Mouse (Mus musculus) myocyte (in vitro differentiated cells): ENCODE data around the gene Defb25. TPM values are rescaled to one million over a fixed set of nuclear protein-coding genes. Genes with fewer than 3 reads are reported as not detected.
"Not testable (repeated sequence)": the region's sequence is repeated elsewhere in the genome, so short reads cannot be mapped to it uniquely, and the experiment has no call there.

ENCODE experiments used
- H3K27me3 ChIP-seq: one replicate; pipeline ENCODE4 v1.6.1; 2011; ENCODE audit not compliant: control insufficient read depth, insufficient read depth, insufficient read length
- H3K36me3 ChIP-seq: one replicate; pipeline ENCODE4 v1.6.1; 2011; ENCODE audit not compliant: control insufficient read depth, insufficient read depth
- H3K4me2 ChIP-seq: one replicate; pipeline ENCODE4 v1.6.1; 2011; ENCODE audit warnings: low read depth, control low read depth
- H3K4me3 ChIP-seq: one replicate; pipeline ENCODE4 v1.5.1; 2011; ENCODE audit warnings: mild to moderate bottlenecking, control low read depth, moderate library complexity
- H3K79me2 ChIP-seq: one replicate; pipeline ENCODE4 v1.6.1; 2011; ENCODE audit not compliant: control insufficient read depth, insufficient read depth
- H3ac ChIP-seq: one replicate; pipeline ENCODE4 v1.6.1; 2011; ENCODE audit not compliant: control insufficient read depth, insufficient read length
- CEBPB ChIP-seq: IDR thresholded peaks from 2 replicates; pipeline ENCODE4 v1.6.1; 2011; ENCODE audit warnings: mild to moderate bottlenecking, moderate library complexity; ENCODE audit not compliant: poor library complexity, insufficient read depth, severe bottlenecking
- E2F4 ChIP-seq: IDR thresholded peaks from one replicate; pipeline ENCODE4 v1.6.1; 2011; ENCODE audit warnings: mild to moderate bottlenecking, control low read depth, moderate library complexity; ENCODE audit not compliant: insufficient read depth
- MAX ChIP-seq: IDR thresholded peaks from one replicate; pipeline ENCODE4 v1.6.1; 2011; ENCODE audit warnings: low read depth, mild to moderate bottlenecking, control low read depth
- MYOD1 ChIP-seq, 3 experiments: IDR thresholded peaks; one replicate each; pipeline ENCODE4 v1.6.1; 2011; ENCODE audit warnings: control low read depth in 2 of 3, low read depth in 2 of 3, mild to moderate bottlenecking in 2 of 3, moderate library complexity in 1 of 3; ENCODE audit not compliant: insufficient read length in 2 of 3, control insufficient read depth in 1 of 3
- MYOG ChIP-seq, 3 experiments: IDR thresholded peaks; one replicate each; pipeline ENCODE4 v1.6.1; 2011; ENCODE audit warnings: control low read depth in 2 of 3, low read depth in 2 of 3, mild to moderate bottlenecking in 2 of 3; ENCODE audit not compliant: insufficient read length in 2 of 3, control insufficient read depth in 1 of 3, insufficient read depth in 1 of 3
- POLR2A ChIP-seq: IDR thresholded peaks from one replicate; pipeline ENCODE4 v1.6.1; 2011; ENCODE audit warnings: low read depth, mild to moderate bottlenecking, control low read depth, moderate library complexity; ENCODE audit not compliant: insufficient read length
- POLR2AphosphoS2 ChIP-seq: IDR thresholded peaks from one replicate; pipeline ENCODE4 v1.6.1; 2011; ENCODE audit warnings: low read depth, control low read depth; ENCODE audit not compliant: insufficient read length
- REST ChIP-seq: IDR thresholded peaks from one replicate; pipeline ENCODE4 v1.6.1; 2011; ENCODE audit warnings: mild to moderate bottlenecking, control low read depth, moderate library complexity; ENCODE audit not compliant: insufficient read depth, insufficient read length
- SRF ChIP-seq: IDR thresholded peaks from one replicate; pipeline ENCODE4 v1.6.1; 2011; ENCODE audit warnings: low read depth; ENCODE audit not compliant: control insufficient read depth, insufficient read length
- TCF12 ChIP-seq: IDR thresholded peaks from one replicate; pipeline ENCODE4 v1.6.1; 2011; ENCODE audit warnings: mild to moderate bottlenecking, control low read depth; ENCODE audit not compliant: poor library complexity, insufficient read depth, severe bottlenecking
- TCF3 ChIP-seq: IDR thresholded peaks from one replicate; pipeline ENCODE4 v1.6.1; 2011; ENCODE audit warnings: low read depth, control low read depth; ENCODE audit not compliant: insufficient read length
- USF1 ChIP-seq: IDR thresholded peaks from one replicate; pipeline ENCODE4 v1.6.1; 2011; ENCODE audit warnings: low read depth, mild to moderate bottlenecking, control low read depth, moderate library complexity
- polyA plus RNA-seq: library from polyadenylated mRNA; unstranded; fragments of >200 nt; fragmentation: generic; extraction: Trizol; gene quantifications from one replicate; pipeline ENCODE4 v1.2.1, GENCODE M21; 2012; ENCODE audit warnings: missing spikeins

Gene Defb25
- polyA plus RNA-seq, 1 experiment: 8.8 TPM

DNA sequence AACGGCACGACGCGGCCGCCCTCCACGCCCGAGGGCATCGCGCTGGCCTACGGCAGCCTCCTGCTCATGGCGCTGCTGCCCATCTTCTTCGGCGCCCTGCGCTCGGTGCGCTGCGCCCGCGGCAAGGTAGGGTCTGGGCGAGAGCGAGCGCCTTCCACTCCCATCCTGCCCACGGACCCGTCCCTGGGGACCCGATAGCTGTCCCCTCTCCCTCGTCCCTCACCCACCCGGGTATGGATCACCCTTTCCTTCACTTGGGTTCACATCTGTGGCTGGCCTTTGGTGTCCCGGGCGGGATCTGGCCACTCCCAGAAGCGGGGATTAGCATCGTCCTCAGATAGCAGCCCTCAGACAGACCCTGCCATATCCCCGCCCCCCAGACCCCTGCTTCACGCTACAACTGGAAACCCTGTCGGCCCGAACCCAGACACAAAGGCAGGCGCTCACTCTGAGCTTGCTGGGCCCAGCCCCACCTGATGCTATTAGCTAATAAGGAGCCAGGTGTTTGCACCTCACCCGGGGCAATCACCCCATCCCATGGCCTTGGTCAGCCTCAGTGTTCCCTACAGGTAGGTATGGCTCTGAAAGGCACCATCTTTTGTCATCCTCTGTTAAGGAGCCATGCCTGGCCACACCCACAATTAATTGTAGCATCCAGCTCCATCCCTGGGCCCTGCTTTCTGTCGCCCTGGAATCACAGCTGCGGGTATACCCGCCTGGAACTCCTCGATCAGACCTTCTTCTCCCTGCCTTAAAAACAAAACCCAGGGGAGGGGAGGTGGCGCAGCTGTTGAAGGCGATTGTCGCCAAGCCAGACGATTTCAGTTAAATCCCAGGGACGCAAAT is 47.0 kb upstream of the Defb25 start:
- H3ac ChIP-seq: peak overlapping the region; percentile 88
- TF ChIP-seq CEBPB (no peak), USF1 (no peak), MYOD1 (IDR thresholded peaks at IDR 0.05; ENCODE audit: control insufficient read depth in 1 of 3, insufficient read length in 2 of 3, low read depth in 2 of 3) (peak in 2 of 3 experiments; percentile 36 to 76), SRF (peak; percentile 3), REST (no peak), POLR2AphosphoS2 (no peak), E2F4 (no peak), TCF3 (no peak), POLR2A (no peak), MAX (no peak), MYOG (IDR thresholded peaks at IDR 0.05; ENCODE audit: control insufficient read depth in 1 of 3, insufficient read depth in 1 of 3, insufficient read length in 2 of 3, low read depth in 2 of 3) (peak; percentile 7 to 79 (median 29)), TCF12 (peak; percentile 27)
- H3K4me2 ChIP-seq: peak overlapping the region; percentile 97
- H3K27me3 ChIP-seq: no peaks in the 10 kb centered on the region
- peaks cover 52% of the 10 kb centered on the region for H3K79me2 ChIP-seq
- peak overlapping the region; percentile 90 for H3K4me3 ChIP-seq
- no peaks in the 10 kb centered on the region for H3K36me3 ChIP-seq

DNA sequence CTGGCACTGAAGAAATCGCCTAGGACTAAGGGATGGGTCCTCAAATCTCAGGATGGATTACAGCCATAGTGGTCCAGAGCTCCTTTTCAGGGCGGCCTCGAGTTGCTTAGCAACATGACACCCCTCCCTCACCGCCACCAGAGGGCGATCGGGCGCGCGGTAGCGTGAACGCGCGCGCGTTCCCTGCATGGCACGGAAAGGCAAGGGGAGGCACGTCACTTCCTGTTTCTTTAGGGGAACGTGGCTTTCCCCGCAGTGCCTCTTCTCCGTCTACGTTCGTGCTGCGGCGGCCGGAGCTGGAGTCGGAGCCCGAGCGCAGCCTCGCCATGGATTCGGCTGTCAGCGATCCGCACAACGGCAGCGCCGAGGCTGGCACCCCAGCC is 46.4 kb upstream of the Defb25 start, which contains the start of gene H13:
Gene H13 (plus strand): TSS at position 206 of the 383 bp plus-strand sequence.
- Histone ChIP-seq H3K4me3 (peak within 1 kb of the TSS; percentile 90), H3K27me3 (no peaks in the 10 kb centered on the region), H3ac (peak within 1 kb of the TSS; percentile 88), H3K4me2 (peak within 1 kb of the TSS; percentile 97), H3K79me2 (peaks cover 48% of the 10 kb centered on the region), H3K36me3 (no peaks in the 10 kb centered on the region)
- TF ChIP-seq MYOD1 (IDR thresholded peaks at IDR 0.05; ENCODE audit: control insufficient read depth in 1 of 3, insufficient read length in 2 of 3, low read depth in 2 of 3) (no peak), MAX (peak; percentile 76), TCF3 (no peak), POLR2A (peak; percentile 97), POLR2AphosphoS2 (peak; percentile 99), SRF (peak; percentile 83), TCF12 (no peak), REST (no peak), MYOG (IDR thresholded peaks at IDR 0.05; ENCODE audit: control insufficient read depth in 1 of 3, insufficient read depth in 1 of 3, insufficient read length in 2 of 3, low read depth in 2 of 3) (peak in 1 of 3 experiments; percentile 6)

DNA sequence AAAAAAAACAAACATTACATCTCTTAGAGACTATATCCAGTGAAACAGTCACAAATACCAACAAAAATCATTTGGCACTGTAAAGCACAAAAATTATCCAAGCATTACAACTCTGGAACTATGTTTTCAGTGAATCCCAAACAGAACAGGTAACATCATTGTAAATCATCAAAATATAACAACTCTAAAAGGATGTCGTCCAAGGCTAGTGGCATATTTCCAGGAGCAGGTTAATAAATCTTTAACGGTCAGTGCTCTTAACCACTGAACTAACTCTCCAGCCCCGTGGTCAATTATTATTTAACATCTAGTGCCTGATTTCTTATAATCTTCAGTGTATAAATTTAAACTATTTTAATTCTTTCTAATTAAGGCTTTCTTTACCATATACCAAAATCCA is 43.3 kb upstream of the Defb25 start:
- not testable (repeated sequence) for H3K27me3 ChIP-seq, H3ac ChIP-seq, H3K4me3 ChIP-seq, H3K4me2 ChIP-seq, H3K36me3 ChIP-seq
- peaks cover 17% of the 10 kb centered on the region for H3K79me2 ChIP-seq

DNA sequence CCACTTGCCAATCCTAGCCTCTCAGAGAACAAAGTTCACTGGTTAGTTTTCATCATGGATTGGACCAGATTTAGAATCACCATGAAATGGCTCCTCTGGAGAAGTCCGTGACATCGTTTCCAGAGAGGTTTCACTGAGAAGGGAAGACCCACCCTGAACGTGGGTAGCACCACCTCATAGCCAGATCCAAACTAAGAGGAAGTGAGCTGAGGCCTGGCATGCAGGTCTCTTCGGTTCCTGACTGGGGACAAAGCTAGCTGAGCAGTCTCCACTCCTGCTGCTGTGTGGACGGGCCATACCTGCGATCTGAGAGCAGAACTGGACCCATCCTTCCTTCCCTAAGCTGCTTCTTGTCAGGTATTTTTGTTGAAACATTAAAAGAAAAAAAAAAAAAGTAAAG is 38.3 kb upstream of the Defb25 start:
- no peak overlapping the region for H3ac ChIP-seq
- no peak for TF ChIP-seq MYOD1 (IDR thresholded peaks at IDR 0.05; ENCODE audit: control insufficient read depth in 1 of 3, insufficient read length in 2 of 3, low read depth in 2 of 3)
- TF ChIP-seq TCF3: no peak
- TF ChIP-seq POLR2A: no peak
- TF ChIP-seq E2F4: no peak
- no peak for TF ChIP-seq MYOG (IDR thresholded peaks at IDR 0.05; ENCODE audit: control insufficient read depth in 1 of 3, insufficient read depth in 1 of 3, insufficient read length in 2 of 3, low read depth in 2 of 3)
- TF ChIP-seq USF1: no peak
- no peak for TF ChIP-seq MAX
- no peak for TF ChIP-seq POLR2AphosphoS2
- TF ChIP-seq SRF: no peak
- H3K4me3 ChIP-seq: no peak overlapping the region

DNA sequence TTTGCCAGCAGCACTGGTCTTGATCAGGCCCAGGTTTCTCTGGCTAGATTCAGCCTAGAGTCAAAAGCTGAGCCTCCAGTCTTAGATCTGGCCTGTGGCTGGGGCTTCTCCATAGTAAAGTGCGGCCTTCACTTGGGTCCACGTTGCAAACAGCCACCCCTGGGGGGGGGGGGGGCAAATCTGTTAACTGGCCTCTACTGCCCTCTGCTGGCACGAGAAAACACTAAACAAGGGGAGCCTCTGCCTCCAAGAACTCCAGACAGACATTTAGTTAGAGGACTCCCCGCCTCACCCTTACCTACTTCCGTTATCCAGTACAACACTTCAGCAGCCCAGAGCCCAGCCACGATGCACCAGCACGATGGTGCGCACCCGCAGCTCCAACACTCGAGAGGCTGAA is 34.5 kb upstream of the Defb25 start:
- H3K36me3 ChIP-seq: no peaks in the 10 kb centered on the region
- H3K4me2 ChIP-seq: no peak overlapping the region
- H3ac ChIP-seq: no peak overlapping the region
- no peaks in the 10 kb centered on the region for H3K27me3 ChIP-seq
- H3K4me3 ChIP-seq: no peak overlapping the region
- no peaks in the 10 kb centered on the region for H3K79me2 ChIP-seq
- TF ChIP-seq MAX: no peak
- TF ChIP-seq TCF12: no peak
- TF ChIP-seq MYOG (IDR thresholded peaks at IDR 0.05; ENCODE audit: control insufficient read depth in 1 of 3, insufficient read depth in 1 of 3, insufficient read length in 2 of 3, low read depth in 2 of 3): no peak

More for the DNA sequence above, 38.3 kb upstream of the Defb25 start:
- H3K4me2 ChIP-seq: no peak overlapping the region
- no peaks in the 10 kb centered on the region for H3K27me3 ChIP-seq
- no peaks in the 10 kb centered on the region for H3K79me2 ChIP-seq
- H3K36me3 ChIP-seq: no peaks in the 10 kb centered on the region
